Mouse (Mus musculus): ENCODE data around the gene Phlpp1. TPM values are rescaled to one million over a fixed set of nuclear protein-coding genes. Genes with fewer than 3 reads are reported as not detected.
A peak's percentile ranks its signal among the peaks of the same experiment; 100 is the strongest.

Gene Phlpp1
- total and polyA plus RNA-seq, 3 experiments, result 14.8 to 38.4 (median 20.9) TPM

DNA sequence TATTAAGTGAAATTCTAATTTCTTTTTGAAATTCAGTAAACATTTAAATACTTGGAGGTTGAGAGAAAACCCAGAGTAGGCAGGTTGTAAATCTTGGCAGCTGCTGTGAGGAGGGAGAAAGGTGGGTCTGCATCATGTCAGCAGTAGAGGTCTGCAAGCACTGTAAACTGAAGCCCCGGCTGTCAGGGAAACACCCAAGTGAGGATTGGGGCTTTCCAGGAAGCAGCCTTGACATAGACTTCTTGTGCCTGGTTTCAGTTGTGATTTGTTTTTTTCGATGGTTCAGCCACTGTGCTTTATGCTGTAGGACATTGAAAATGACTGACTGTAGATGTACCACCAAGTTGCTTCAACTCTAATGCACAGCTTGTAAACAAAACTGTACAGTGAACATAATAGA, 180.0 kb downstream of the Phlpp1 start (continued):
- TF ChIP-seq MXI1 (IDR thresholded peaks at IDR 0.05; ENCODE audit: low read depth, low read length) (no peak), MAZ (IDR thresholded peaks at IDR 0.05; ENCODE audit: low read depth, low read length) (peak; percentile 56; the same call in 1 of the 2 replicates), ZC3H11A (IDR thresholded peaks at IDR 0.05; ENCODE audit: low read depth, low read length) (no peak), SIN3A (IDR thresholded peaks at IDR 0.05; ENCODE audit: low read length) (no peak), CHD1 (IDR thresholded peaks at IDR 0.05; ENCODE audit: low read depth, low read length) (no peak), PAX5 (IDR thresholded peaks at IDR 0.05; ENCODE audit: low read length) (no peak), USF1 (IDR thresholded peaks at IDR 0.05; ENCODE audit: low read depth, low read length) (no peak), ZNF384 (IDR thresholded peaks at IDR 0.05; ENCODE audit: low read depth, low read length) (peak; percentile 84), BHLHE40 (IDR thresholded peaks at IDR 0.05; ENCODE audit: low read depth, low read length) (peak; percentile 80), SMC3 (IDR thresholded peaks at IDR 0.05; ENCODE audit: low read depth, low read length) (no peak)

- Histone ChIP-seq H3K27ac (ENCODE audit: insufficient read depth, low read depth) (peak overlapping the region; percentile 87), H3K4me2 (ENCODE audit: insufficient read depth, low read depth, poor library complexity, severe bottlenecking) (peak overlapping the region; percentile 71), H3K27me3 (replicated peaks) (no peaks in the 10 kb centered on the region), H3K79me2 (replicated peaks; ENCODE audit: control insufficient read depth, extremely low read depth, insufficient read depth, poor library complexity, severe bottlenecking) (no peaks in the 10 kb centered on the region), H3K4me3 (replicated peaks in 1 of 3; ENCODE audit: low read depth in 2 of 3, low read length in 2 of 3, poor library complexity in 1 of 3) (no peak overlapping the region), H3K9ac (ENCODE audit: insufficient read depth, low read depth) (peak overlapping the region; percentile 58), H3K4me1 (ENCODE audit: control insufficient read depth in 1 of 2, insufficient read depth in 2 of 2) (peaks cover 22 to 76% of the 10 kb centered on the region in 2 experiments), H3K36me3 (replicated peaks in 1 of 2; ENCODE audit: control insufficient read depth in 1 of 2, insufficient read depth in 1 of 2, low read length in 1 of 2) (peaks cover 6 to 40% of the 10 kb centered on the region in 2 experiments), H3K9me3 (replicated peaks; ENCODE audit: low read length) (no peaks in the 10 kb centered on the region)
- peak; percentile 86 for DNase-seq (ENCODE audit: extremely low read depth)
- dilution Hi-C loops (cut with MboI; ENCODE audit: extremely low pct_ligation_motif_present, extremely low pct_unique_long_range_greater_than_20kb, low sequenced_read_pairs), result no loop called here
- in situ Hi-C loops (cut with MboI; ENCODE audit: low pct_ligation_motif_present, low pct_unique_long_range_greater_than_20kb, low sequenced_read_pairs), result no loop called here
- TF ChIP-seq PAX5 (IDR thresholded peaks at IDR 0.05; ENCODE audit: low read length) (no peak), EP300 (IDR thresholded peaks at IDR 0.05; ENCODE audit: low read length) (peak; percentile 79), ZKSCAN1 (IDR thresholded peaks at IDR 0.05; ENCODE audit: borderline replicate concordance, low read depth, low read length) (no peak), CHD2 (IDR thresholded peaks at IDR 0.05; ENCODE audit: low read length) (peak; percentile 59; the same call in 1 of the 2 replicates), BHLHE40 (IDR thresholded peaks at IDR 0.05; ENCODE audit: low read depth, low read length) (peak; percentile 74), TCF12 (IDR thresholded peaks at IDR 0.05; ENCODE audit: low read depth, low read length) (peak; percentile 73), IRF4 (IDR thresholded peaks at IDR 0.05; ENCODE audit: low read depth, low read length) (peak; percentile 74), MAX (IDR thresholded peaks at IDR 0.05; ENCODE audit: low read length) (peak; percentile 85), ZC3H11A (IDR thresholded peaks at IDR 0.05; ENCODE audit: low read depth, low read length) (no peak), ELF1 (IDR thresholded peaks at IDR 0.05; ENCODE audit: low read depth, low read length) (no peak), JUN (IDR thresholded peaks at IDR 0.05; ENCODE audit: insufficient read depth, low read depth, low read length) (peak; percentile 79), MYC (IDR thresholded peaks at IDR 0.05; ENCODE audit: low read depth, low read length) (peak; percentile 67), MAFK (IDR thresholded peaks at IDR 0.05; ENCODE audit: insufficient replicate concordance, low read length) (peak; percentile 61; the same call in 1 of the 2 replicates), USF1 (IDR thresholded peaks at IDR 0.05; ENCODE audit: low read depth, low read length) (no peak), RCOR1 (conservative IDR thresholded peaks at IDR 0.05; ENCODE audit: low read depth, low read length) (no peak; the same call in 1 of the 2 replicates), CHD1 (IDR thresholded peaks at IDR 0.05; ENCODE audit: low read depth, low read length) (no peak; the same call in 1 of the 2 replicates), TBP (conservative IDR thresholded peaks at IDR 0.05; ENCODE audit: low read depth, low read length) (no peak), USF2 (conservative IDR thresholded peaks at IDR 0.05; ENCODE audit: low read depth, low read length) (no peak), RAD21 (IDR thresholded peaks at IDR 0.05; ENCODE audit: low read depth, low read length) (no peak; the same call in none of the 2 replicates), POLR2A (IDR thresholded peaks at IDR 0.05; ENCODE audit: low read depth, low read length) (no peak), E2F4 (IDR thresholded peaks at IDR 0.05; ENCODE audit: insufficient replicate concordance, low read depth, low read length) (no peak), ETS1 (conservative IDR thresholded peaks at IDR 0.05; ENCODE audit: low read depth, low read length) (peak; percentile 88), HCFC1 (IDR thresholded peaks at IDR 0.05; ENCODE audit: low read depth, low read length) (no peak), JUND (conservative IDR thresholded peaks at IDR 0.05; ENCODE audit: low read depth, low read length) (peak; percentile 73), KAT2A (IDR thresholded peaks at IDR 0.05; ENCODE audit: insufficient replicate concordance, low read length) (0 out of 2 replicates have a peak, but pooled peaks have one; percentile 56), SIN3A (IDR thresholded peaks at IDR 0.05; ENCODE audit: low read length) (0 out of 2 replicates have a peak, but pooled peaks have one; percentile 27), MXI1 (IDR thresholded peaks at IDR 0.05; ENCODE audit: low read depth, low read length) (0 out of 2 replicates have a peak, but pooled peaks have one; percentile 28), ZMIZ1 (IDR thresholded peaks at IDR 0.05; ENCODE audit: low read depth, low read length) (0 out of 2 replicates have a peak, but pooled peaks have one; percentile 24), MAZ (IDR thresholded peaks at IDR 0.05; ENCODE audit: low read depth, low read length) (0 out of 2 replicates have a peak, but pooled peaks have one; percentile 41), NELFE (IDR thresholded peaks at IDR 0.05; ENCODE audit: low read depth, low read length) (no peak), POLR2AphosphoS2 (IDR thresholded peaks at IDR 0.05; ENCODE audit: low read depth, low read length) (no peak), UBTF (IDR thresholded peaks at IDR 0.05; ENCODE audit: low read depth, low read length) (no peak)
These were observed 181.4 kb downstream of the Phlpp1 start for GRCm38 (mm10) chr1:106352801-106353511.

Data from CH12.LX (cell line).